Mouse (Mus musculus) testis, postnatal 10 days (tissue): ENCODE measurements around the gene Zfp213.
"Not testable (repeated sequence)": the region's sequence is repeated elsewhere in the genome, so short reads cannot be mapped to it uniquely, and the experiment has no call there.

Experiments used
- DNase-seq: peaks from one replicate; pipeline ENCODE4 v3.0.0; 2021; ENCODE audit warnings: low spot score

Gene Zfp213

DNA sequence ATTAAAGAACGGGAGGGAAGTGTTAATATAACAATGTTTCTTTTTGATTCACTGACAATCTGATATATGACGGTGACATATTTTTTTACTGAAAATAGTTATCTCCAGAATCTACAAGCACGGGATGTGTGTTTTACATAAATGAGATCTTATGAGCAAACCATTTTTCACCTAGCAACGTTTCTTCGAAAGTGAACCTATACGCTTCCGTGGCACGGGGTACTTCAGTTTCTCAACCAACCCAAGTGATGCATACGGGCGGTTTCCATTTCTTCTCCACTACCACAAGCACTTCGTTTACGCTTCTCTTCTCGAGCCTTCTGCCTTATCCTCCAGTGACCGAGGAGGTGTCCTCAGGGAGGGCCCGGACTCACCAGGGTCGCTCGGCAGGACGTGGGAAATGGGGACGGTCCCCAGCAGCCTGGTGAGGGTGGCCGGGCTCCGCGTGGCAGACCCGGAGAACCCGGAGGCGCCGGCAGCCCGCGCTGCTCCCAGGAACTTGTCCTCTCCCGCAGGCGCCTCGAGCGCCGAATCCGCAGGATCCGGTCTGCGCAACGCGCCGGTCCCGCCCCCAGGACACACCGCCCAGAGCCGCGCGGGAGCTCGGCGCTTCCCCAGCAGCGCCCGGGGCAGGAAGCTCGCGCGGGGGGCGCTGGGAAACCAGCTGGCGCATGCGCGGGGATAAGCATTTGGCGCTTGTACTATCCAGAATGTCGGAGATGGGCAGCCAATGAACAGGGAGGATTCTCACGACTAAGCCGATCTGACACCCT, at the start of gene Zfp213:
TSS of gene Zfp213 (minus strand) at position 644 of the 773 bp plus-strand sequence.
- peak; percentile 96 for DNase-seq

DNA sequence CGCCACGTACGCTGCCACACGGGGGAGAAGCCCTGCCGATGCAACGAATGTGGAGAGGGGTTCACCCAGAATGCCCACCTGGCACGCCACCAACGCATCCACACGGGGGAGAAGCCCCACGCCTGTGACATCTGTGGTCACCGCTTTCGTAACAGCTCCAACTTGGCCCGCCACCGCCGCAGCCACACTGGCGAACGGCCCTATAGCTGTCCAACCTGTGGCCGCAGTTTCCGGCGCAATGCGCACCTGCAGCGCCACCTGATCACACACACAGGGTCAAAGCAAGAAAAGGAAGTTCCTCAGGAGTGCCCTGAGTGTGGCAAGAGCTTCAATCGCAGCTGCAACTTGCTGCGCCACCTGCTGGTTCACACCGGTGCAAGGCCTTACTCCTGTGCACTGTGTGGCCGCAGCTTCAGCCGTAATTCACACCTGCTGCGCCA, 46.3 kb upstream of the Zfp213 start:
- peak; percentile 86 for DNase-seq

DNA sequence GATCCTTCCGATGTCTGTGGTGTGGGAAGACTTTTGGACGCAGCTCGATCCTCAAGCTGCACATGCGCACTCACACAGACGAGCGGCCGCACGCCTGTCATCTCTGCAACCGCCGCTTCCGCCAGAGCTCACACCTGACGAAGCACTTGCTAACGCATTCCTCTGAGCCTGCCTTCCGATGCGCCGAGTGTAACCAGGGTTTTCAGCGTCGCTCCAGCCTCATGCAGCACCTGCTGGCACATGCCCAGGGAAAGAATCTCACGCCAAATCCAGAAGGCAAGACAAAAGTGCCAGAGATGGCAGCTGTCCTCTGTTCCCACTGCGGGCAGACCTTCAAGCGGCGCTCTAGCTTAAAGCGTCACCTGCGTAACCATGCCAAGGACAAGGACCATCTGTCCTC, 45.6 kb upstream of the Zfp213 start:
- no peak for DNase-seq

DNA sequence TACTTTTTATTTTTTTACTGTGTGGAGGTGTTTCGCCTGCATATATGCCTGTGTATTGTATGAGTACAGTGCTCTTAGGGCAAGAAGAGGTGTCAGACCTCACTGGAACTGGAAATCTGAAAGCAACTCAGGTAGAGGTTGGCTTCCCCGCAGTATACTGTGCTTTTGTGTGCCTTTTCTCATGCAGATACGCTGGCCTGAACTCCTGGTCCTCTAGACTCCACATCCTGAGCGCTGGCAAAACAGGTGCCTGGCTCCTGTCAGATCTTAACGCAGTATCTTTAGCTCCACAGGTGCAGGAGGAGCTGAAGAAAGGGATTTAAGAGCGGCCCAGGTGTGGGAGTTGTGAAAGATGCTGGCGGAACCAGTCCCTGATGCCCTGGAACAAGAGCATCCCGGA, 41.2 kb upstream of the Zfp213 start:
- no peak for DNase-seq

DNA sequence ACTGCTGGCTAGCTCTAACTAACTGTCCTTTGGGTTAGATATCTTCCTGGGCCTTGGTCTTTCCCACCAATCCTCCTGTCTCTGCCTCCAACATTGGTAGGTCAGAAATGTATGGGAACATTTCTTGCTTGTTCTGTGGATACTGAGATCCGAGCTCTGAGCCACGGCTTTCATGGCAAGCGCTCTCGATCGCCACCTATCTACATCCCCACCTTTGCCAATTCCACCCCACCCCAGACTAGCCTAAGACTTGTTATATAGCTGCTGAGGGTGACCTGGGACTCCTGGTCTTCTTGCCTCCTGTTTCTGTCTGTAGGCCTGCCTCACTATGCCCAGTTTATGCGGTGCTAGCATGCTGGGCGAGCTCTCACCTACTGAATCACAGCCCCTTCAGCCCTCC, 40.4 kb upstream of the Zfp213 start:
- no peak for DNase-seq

DNA sequence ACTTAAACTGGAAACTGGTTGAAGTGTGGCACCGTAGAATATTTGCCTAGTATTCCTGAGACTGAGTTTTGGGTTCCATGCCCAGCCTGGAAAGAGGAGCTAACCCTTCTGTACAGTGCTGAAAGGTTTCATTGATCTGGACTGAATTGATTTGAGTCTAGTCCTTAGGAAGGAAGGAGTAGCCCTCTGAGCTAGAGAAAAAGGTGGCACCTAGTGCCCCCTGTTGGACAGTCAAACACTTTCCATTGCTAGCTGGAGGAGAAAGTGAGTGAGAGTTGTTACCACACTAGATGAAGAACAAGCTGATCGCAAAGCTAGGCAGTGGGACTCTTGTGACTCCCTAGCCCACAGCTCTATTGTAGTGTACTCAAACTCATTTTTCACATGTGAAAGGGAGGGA, 39.5 kb upstream of the Zfp213 start:
- no peak for DNase-seq

- DNase-seq = no peak
Observed at GRCm38 (mm10) chr17:23603077-23603476, 39.0 kb upstream of the Zfp213 start.

GRCm38 (mm10) chr17:23601836-23602585, 38.0 kb upstream of the Zfp213 start:
- no peak for DNase-seq

DNA sequence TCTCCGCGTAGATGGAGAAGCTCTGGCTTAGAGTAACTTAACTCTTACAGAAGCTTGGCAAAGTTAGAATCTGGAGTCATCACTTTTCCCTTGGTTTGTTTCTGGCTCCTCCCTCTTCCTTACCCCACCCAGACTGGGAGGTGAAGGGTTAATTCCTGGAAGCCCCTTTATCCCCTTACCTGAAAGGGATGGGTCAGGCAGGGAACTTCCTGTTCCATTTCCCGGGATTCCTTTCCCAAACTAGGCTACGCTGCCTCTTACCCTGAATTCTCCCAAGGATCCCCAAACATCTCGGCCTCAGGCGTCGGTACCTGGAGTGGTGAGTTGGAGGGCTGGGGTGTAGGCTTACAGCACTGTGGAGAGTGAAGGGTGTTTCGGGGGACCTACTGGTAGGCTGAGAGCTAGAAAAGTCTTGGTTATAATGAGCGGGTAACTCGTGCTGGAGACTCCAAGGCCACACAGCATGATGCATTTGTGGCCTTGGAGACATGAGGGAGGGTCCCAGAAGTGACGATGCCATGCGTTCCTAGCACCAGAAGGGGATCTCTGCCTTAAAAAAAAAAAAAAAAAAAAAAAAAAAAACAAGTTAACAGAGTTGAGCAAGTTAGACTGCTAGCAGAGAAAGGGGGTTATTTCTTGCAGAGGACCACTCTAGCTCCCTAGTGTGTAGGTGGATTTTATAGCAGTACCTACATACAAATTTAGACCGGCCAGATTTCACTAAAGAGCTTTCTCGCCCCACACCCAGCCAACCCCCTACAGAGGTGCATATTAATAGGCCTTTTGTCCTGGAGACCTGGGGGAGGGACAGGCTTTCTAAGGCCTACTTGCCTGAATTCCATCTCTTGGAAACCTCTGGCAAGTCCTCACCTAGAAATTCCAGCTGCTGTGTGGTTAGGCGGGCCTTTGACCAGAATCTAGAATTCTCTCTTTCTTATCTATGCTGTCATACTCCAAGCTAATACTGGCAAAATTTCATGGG, 36.9 kb upstream of the Zfp213 start, which contains the start of gene Zscan10:
TSS of gene Zscan10 (plus strand) at position 216 of the 982 bp plus-strand sequence.
- no peak for DNase-seq

DNA sequence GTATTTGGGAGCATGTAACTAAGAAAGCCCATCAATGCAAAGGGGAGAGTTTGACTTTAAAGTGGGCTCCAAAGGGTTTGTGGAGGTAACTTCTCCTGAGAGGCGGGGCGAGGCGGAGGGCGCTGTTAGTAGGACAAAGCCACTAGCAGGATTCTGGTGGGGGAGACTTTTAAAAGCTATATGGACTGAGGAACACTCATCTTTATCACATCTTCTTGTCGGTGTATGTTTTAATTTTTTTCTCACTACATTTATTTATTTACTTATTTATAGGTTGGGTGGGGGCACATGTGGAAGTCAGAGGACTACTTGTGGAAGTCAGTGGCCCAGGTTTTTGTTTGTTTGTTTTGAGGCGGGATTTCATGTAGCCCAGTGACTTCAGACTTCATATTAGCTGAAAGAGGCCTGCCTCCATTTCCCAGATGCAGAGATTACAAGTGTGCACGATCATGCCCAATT, 35.6 kb upstream of the Zfp213 start:
- peak; percentile 64 for DNase-seq

DNA sequence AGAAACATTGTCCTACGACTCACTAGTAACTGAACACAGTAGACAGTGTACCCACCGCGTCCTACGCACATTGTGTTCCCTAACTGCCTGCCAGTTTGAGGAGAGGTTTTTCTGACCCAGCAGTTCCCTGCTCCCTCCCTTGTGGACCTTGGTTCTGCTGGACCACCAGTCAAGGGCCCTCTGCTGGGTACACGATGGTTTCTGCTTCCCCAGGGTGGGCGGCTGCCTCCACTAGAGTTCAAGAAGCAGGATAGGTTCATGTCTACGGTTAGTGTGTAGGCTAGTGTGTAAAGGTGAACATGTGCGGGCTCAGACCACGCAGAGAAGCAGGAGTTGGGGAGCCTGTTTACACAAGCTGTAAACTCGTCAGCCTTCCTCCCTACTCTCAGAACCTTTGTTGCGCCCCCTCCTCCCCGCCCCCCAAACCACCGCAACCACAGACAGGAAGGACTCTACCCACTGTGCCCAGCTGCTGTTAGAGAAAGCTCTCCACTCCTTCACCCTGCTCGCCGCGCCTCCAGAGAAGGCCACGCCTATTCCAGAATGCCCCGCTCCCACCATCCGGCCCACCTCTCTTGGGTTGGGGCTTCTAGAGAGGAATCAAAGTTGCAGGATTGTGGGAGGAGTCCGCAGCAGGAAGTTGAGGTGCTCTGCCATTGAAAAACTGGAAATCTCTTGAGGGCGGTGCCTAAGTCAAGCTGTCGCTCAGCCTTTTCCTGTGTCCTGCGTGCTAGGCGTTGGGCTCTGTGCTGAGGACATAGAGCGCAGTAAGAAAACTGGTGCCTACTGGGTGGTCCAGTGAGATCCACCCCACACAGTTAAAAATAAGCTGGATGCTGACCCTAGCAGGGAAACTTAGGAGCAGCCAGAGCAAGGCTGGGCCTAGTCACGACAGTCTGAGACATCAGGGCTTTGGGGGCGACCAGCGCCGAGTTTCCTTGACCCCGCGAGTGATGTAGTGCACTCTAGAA, 34.8 kb upstream of the Zfp213 start, which contains the start of gene Zfp13:
TSS of gene Zfp13 (minus strand) at position 906 of the 971 bp plus-strand sequence.
- peak; percentile 89 for DNase-seq

DNA sequence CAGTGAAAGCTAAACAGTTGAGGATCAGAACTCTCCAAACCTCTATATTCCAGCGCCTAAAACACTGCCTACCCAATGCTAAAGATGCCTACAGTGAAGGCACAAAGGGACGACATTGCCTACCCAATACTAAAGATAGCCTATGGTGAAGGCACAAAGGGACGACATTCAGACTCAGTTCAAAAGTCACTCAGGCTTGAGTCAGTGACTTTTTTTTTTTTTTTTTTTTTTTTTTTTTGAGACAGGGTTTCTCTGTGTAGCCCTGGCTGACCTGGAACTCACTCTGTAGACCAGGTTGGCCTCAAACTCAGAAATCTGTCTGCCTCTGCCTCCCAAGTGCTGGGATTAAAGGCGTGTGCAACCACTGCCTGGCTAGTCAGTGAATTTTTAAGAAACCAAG, 31.1 kb upstream of the Zfp213 start:
- not testable (repeated sequence) for DNase-seq

DNA sequence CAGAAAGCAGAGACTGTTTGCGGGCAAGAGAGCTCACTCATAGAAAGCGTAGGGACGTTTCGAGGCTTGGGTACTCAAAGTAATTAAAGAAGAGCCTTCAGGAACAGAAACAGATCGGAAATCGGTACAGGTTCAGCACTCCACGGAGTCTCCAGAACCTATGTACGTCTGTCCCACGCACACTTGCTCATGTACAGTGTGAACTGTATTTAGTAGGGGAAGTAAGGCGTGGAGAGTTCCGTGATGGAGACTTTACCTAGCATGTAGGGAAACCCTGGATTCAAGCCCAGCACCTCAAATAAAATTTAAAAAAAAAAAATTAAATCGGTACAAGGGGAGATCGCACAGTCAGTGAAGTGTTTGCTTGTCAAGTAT, 28.9 kb upstream of the Zfp213 start:
- DNase-seq = no peak

DNA sequence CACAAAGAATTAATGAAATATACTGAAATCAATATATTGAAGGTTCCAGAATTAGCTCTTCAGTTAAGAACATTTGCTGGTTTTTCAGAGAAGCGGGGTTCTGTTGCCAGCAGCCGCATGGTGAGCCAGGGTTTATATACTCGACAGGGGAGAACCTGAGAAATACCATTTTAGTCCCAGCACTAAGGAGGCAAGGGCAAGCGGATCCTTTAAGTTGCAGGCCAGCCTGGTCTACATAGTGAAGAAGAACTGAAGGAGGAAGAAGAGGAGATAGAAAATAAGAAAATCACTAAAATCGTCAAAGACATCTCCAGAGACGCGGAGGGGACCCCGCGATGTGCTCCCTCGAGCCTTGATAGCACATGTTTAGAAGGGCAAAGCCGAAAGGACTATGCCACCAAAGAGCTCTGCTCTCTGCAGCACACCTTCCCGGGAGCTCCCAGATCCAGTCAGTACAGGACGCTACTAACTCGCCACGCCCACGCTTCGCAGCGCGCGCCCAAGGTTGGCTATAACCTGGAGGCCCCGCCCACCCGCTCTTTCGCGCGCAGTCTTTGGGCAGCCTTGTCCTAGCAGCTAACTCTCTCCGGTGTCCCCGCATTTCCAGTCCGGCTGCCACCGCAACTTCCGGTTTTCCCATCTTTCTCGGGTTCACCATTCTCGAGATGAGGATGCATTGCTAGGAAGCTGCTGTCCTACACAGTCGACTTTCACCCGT, 28.3 kb upstream of the Zfp213 start:
- DNase-seq = peak; percentile 98

DNA sequence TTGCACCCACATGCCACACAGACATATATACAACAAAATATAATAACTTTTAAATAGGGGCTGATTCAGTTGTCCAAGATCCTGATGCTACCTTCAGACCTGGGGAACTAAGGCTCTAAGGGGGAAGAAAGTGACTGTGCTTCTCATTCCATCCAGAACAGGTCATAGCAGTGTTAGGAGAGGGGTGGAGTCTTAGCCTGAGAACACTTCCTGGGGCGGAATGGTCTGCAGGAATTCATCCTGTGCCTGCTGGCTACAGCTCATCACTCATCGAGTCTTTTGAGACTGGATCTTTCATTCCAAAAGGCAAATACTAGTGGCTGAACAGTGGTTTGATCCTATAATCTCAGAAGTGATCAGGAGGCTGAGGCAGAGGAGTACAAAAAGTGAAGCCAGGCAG, 23.2 kb upstream of the Zfp213 start:
- DNase-seq = no peak

- peak; percentile 68 for DNase-seq
Observed at GRCm38 (mm10) chr17:23585721-23586491, 21.9 kb upstream of the Zfp213 start.

DNA sequence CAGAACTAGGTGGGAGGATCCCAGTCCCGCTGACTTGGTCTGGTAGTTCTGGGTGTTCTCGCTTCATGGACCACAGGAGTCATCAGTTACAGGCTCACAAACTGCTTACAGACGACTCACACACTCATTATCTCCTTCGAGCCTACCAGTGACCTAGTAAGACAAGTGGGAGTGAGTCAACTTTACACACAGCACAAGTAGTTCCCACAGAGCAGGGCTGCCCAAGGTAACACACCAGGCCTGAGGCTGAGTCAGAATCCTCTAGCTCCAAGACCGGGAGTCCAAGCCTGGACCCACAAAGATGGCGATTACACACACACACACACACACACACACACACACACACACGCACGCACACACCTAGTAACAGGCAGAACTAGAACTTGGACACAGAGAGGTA, 20.7 kb upstream of the Zfp213 start:
- no peak for DNase-seq

GRCm38 (mm10) chr17:23575951-23576552, 12.0 kb upstream of the Zfp213 start:
- no peak for DNase-seq

GRCm38 (mm10) chr17:23574130-23574529, 10.1 kb upstream of the Zfp213 start:
- DNase-seq = no peak
